Mouse (Mus musculus): ENCODE results near the gene Popdc2. TPM values are rescaled to one million over a fixed set of nuclear protein-coding genes. Genes with fewer than 3 reads are reported as not detected.

The Popdc2 gene
- polyA plus RNA-seq, 1 experiment from 2014 or later: 0.73 TPM

- H3K27me3 ChIP-seq (ENCODE audit: poor library complexity, severe bottlenecking): no peaks in the 10 kb centered on the region
- WGBS: 88% methylated on average over 6 of the region's 6 CpGs
- no peaks in the 10 kb centered on the region for H3K9me3 ChIP-seq
- no peaks in the 10 kb centered on the region for H3K36me3 ChIP-seq (replicated peaks)
- no peak overlapping the region for H3K27ac ChIP-seq
- no peak overlapping the region for H3K4me3 ChIP-seq
- no peaks in the 10 kb centered on the region for H3K4me1 ChIP-seq
- no peak for DNase-seq (ENCODE audit: extremely low spot score, low spot score)
Measured at GRCm38 (mm10) chr16:38385184-38385634, 23.2 kb downstream of the Popdc2 start.

GRCm38 (mm10) chr16:38385700-38386099 is 23.7 kb downstream of the Popdc2 start:
- no peaks in the 10 kb centered on the region for H3K36me3 ChIP-seq (replicated peaks)
- H3K27ac ChIP-seq: no peak overlapping the region
- no peak overlapping the region for H3K4me3 ChIP-seq
- no peaks in the 10 kb centered on the region for H3K9me3 ChIP-seq
- no peaks in the 10 kb centered on the region for H3K27me3 ChIP-seq (ENCODE audit: poor library complexity, severe bottlenecking)
- 94% methylated on average over 4 of the region's 4 CpGs for WGBS
- H3K4me1 ChIP-seq: no peaks in the 10 kb centered on the region
- DNase-seq (ENCODE audit: extremely low spot score, low spot score): no peak

GRCm38 (mm10) chr16:38387389-38387788 is 25.4 kb downstream of the Popdc2 start:
- no peak overlapping the region for H3K4me3 ChIP-seq
- no peaks in the 10 kb centered on the region for H3K4me1 ChIP-seq
- no peaks in the 10 kb centered on the region for H3K27me3 ChIP-seq (ENCODE audit: poor library complexity, severe bottlenecking)
- H3K27ac ChIP-seq: no peak overlapping the region
- DNase-seq (ENCODE audit: extremely low spot score, low spot score): no peak
- no peaks in the 10 kb centered on the region for H3K9me3 ChIP-seq
- WGBS: 89% methylated on average over 6 of the region's 6 CpGs
- no peaks in the 10 kb centered on the region for H3K36me3 ChIP-seq (replicated peaks)

GRCm38 (mm10) chr16:38388757-38389156 is 26.7 kb downstream of the Popdc2 start:
- H3K27me3 ChIP-seq (ENCODE audit: poor library complexity, severe bottlenecking): no peaks in the 10 kb centered on the region
- no peak for DNase-seq (ENCODE audit: extremely low spot score, low spot score)
- WGBS: 81% methylated on average over 6 of the region's 6 CpGs
- no peak overlapping the region for H3K27ac ChIP-seq
- no peaks in the 10 kb centered on the region for H3K9me3 ChIP-seq
- no peak overlapping the region for H3K4me3 ChIP-seq
- no peaks in the 10 kb centered on the region for H3K4me1 ChIP-seq
- H3K36me3 ChIP-seq (replicated peaks): no peaks in the 10 kb centered on the region

GRCm38 (mm10) chr16:38389284-38389893 is 27.4 kb downstream of the Popdc2 start:
- no peaks in the 10 kb centered on the region for H3K27me3 ChIP-seq (ENCODE audit: poor library complexity, severe bottlenecking)
- 82% methylated on average over 8 of the region's 8 CpGs for WGBS
- H3K4me1 ChIP-seq: no peaks in the 10 kb centered on the region
- no peak overlapping the region for H3K27ac ChIP-seq
- no peaks in the 10 kb centered on the region for H3K9me3 ChIP-seq
- H3K4me3 ChIP-seq: no peak overlapping the region
- DNase-seq (ENCODE audit: extremely low spot score, low spot score): no peak
- no peaks in the 10 kb centered on the region for H3K36me3 ChIP-seq (replicated peaks)

GRCm38 (mm10) chr16:38390322-38390721 is 28.3 kb downstream of the Popdc2 start:
- Histone ChIP-seq H3K4me3 (no peak overlapping the region), H3K27me3 (ENCODE audit: poor library complexity, severe bottlenecking) (no peaks in the 10 kb centered on the region), H3K27ac (no peak overlapping the region), H3K9me3 (no peaks in the 10 kb centered on the region), H3K4me1 (no peaks in the 10 kb centered on the region), H3K36me3 (replicated peaks) (no peaks in the 10 kb centered on the region)
- DNase-seq (ENCODE audit: extremely low spot score, low spot score): no peak
- 91% methylated on average over 7 of the region's 7 CpGs for WGBS

- no peaks in the 10 kb centered on the region for H3K4me1 ChIP-seq
- no peak for DNase-seq (ENCODE audit: extremely low spot score, low spot score)
- WGBS: 86% methylated on average over 23 of the region's 23 CpGs
- H3K4me3 ChIP-seq: no peak overlapping the region
- no peak overlapping the region for H3K27ac ChIP-seq
- no peaks in the 10 kb centered on the region for H3K27me3 ChIP-seq (ENCODE audit: poor library complexity, severe bottlenecking)
- no peaks in the 10 kb centered on the region for H3K9me3 ChIP-seq
- H3K36me3 ChIP-seq (replicated peaks): no peaks in the 10 kb centered on the region
Measured at GRCm38 (mm10) chr16:38392126-38392894, 30.3 kb downstream of the Popdc2 start.

- H3K36me3 ChIP-seq (replicated peaks): no peaks in the 10 kb centered on the region
- no peaks in the 10 kb centered on the region for H3K9me3 ChIP-seq
- WGBS: 91% methylated on average over 8 of the region's 8 CpGs
- no peaks in the 10 kb centered on the region for H3K27me3 ChIP-seq (ENCODE audit: poor library complexity, severe bottlenecking)
- H3K27ac ChIP-seq: no peak overlapping the region
- no peak for DNase-seq (ENCODE audit: extremely low spot score, low spot score)
- peaks cover 2% of the 10 kb centered on the region for H3K4me1 ChIP-seq
- H3K4me3 ChIP-seq: no peak overlapping the region
Measured at GRCm38 (mm10) chr16:38394191-38394618, 32.2 kb downstream of the Popdc2 start.

GRCm38 (mm10) chr16:38395060-38395730 is 33.2 kb downstream of the Popdc2 start:
- Histone ChIP-seq H3K27me3 (ENCODE audit: poor library complexity, severe bottlenecking) (no peaks in the 10 kb centered on the region), H3K4me3 (no peak overlapping the region), H3K4me1 (peaks cover 12% of the 10 kb centered on the region), H3K27ac (no peak overlapping the region), H3K36me3 (replicated peaks) (no peaks in the 10 kb centered on the region), H3K9me3 (no peaks in the 10 kb centered on the region)
- 75% methylated on average over 6 of the region's 6 CpGs for WGBS
- no peak for DNase-seq (ENCODE audit: extremely low spot score, low spot score)

- Histone ChIP-seq H3K4me1 (peaks cover 17% of the 10 kb centered on the region), H3K36me3 (replicated peaks) (no peaks in the 10 kb centered on the region), H3K9me3 (no peaks in the 10 kb centered on the region), H3K27ac (no peak overlapping the region), H3K4me3 (no peak overlapping the region), H3K27me3 (ENCODE audit: poor library complexity, severe bottlenecking) (no peaks in the 10 kb centered on the region)
- whole genome bisulfite sequencing: 91% methylated on average over 13 of the region's 13 CpGs
- DNase-seq (ENCODE audit: extremely low spot score, low spot score): no peak
Measured at GRCm38 (mm10) chr16:38396155-38396554, 34.1 kb downstream of the Popdc2 start.

GRCm38 (mm10) chr16:38398266-38398665 is 36.3 kb downstream of the Popdc2 start:
- no peaks in the 10 kb centered on the region for H3K36me3 ChIP-seq (replicated peaks)
- 92% methylated on average over 6 of the region's 6 CpGs for WGBS
- H3K4me1 ChIP-seq: peaks cover 17% of the 10 kb centered on the region
- no peak for DNase-seq (ENCODE audit: extremely low spot score, low spot score)
- H3K27me3 ChIP-seq (ENCODE audit: poor library complexity, severe bottlenecking): no peaks in the 10 kb centered on the region
- no peaks in the 10 kb centered on the region for H3K9me3 ChIP-seq
- no peak overlapping the region for H3K27ac ChIP-seq
- no peak overlapping the region for H3K4me3 ChIP-seq

GRCm38 (mm10) chr16:38399076-38399475 is 37.1 kb downstream of the Popdc2 start:
- H3K4me3 ChIP-seq: peak overlapping the region; percentile 42
- no peaks in the 10 kb centered on the region for H3K36me3 ChIP-seq (replicated peaks)
- H3K9me3 ChIP-seq: no peaks in the 10 kb centered on the region
- peaks cover 17% of the 10 kb centered on the region for H3K4me1 ChIP-seq
- peak overlapping the region; percentile 83 for H3K27ac ChIP-seq
- H3K27me3 ChIP-seq (ENCODE audit: poor library complexity, severe bottlenecking): no peaks in the 10 kb centered on the region
- 79% methylated on average over 3 of the region's 3 CpGs for WGBS
- no peak for DNase-seq (ENCODE audit: extremely low spot score, low spot score)

Measured in forebrain, embryonic 10.5 days (tissue).